In the genomic region with DNA sequence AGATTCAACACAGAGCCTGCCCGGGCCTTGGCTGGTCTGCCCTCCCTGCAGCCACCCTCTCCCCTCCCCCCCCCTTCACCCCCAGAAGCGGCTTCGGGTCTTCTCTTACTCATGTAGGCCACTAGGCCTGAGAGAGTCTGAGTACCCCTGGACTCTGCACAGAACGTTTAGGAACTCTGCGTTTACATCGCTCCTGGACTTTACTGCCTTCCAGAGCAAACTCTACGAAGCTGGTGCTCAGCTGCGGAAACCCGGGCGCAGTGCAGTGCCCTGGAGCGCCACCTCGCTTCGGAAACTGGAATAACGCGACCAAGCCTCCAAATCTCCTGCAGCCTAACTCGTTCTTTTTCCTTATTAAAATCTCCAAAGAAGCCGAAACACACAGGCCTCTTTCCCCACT, we compare ENCODE assay signal across 9 mouse cellular contexts. TPM values are rescaled to one million over a fixed set of nuclear protein-coding genes. Genes with fewer than 3 reads are reported as not detected.
DNase-seq lines count a peak whose midpoint lies in the region; ATAC-seq and TF ChIP-seq lines count a peak whose summit lies in the region.
"Had no signal": no experiment of that assay in that cellular context is flagged by ENCODE, and none has a peak within 500 bp of the region (broad histone marks: within the 10 kb centered on the region; RNA-seq: fewer than 3 reads in every experiment).

No protein-coding gene starts in this region.

- peak overlapping the region; percentile 66 for H3K4me2 ChIP-seq in heart, embryonic 13.5 days
- peak overlapping the region; percentile 55 for H3K4me2 ChIP-seq in kidney, embryonic 16.5 days (replicated peaks; ENCODE audit: low read depth, low read length)
- peak overlapping the region; percentile 36 for H3K4me2 ChIP-seq in limb, embryonic 15.5 days
- H3K4me2 ChIP-seq in midbrain, embryonic 16.5 days (ENCODE audit: low read length), result peak overlapping the region; percentile 41

- H3K9me3 ChIP-seq in heart, embryonic 13.5 days, result no peaks in the 10 kb centered on the region
- H3K9me3 ChIP-seq in kidney, embryonic 16.5 days (ENCODE audit: low read length), result no peaks in the 10 kb centered on the region
- H3K9me3 ChIP-seq in limb, embryonic 15.5 days, result no peaks in the 10 kb centered on the region
- H3K9me3 ChIP-seq in midbrain, embryonic 16.5 days (replicated peaks; ENCODE audit: control insufficient read depth, low read length, poor library complexity, severe bottlenecking), result no peaks in the 10 kb centered on the region

- H3K27me3 ChIP-seq in heart, embryonic 13.5 days (replicated peaks), result peaks cover 99% of the 10 kb centered on the region
- peaks cover 5% of the 10 kb centered on the region; the same call in 1 of the 2 replicates for H3K27me3 ChIP-seq in kidney, embryonic 16.5 days (ENCODE audit: insufficient read depth, low read length)
- H3K27me3 ChIP-seq in limb, embryonic 15.5 days, result peaks cover 90% of the 10 kb centered on the region
- peaks cover 54% of the 10 kb centered on the region for H3K27me3 ChIP-seq in midbrain, embryonic 16.5 days (ENCODE audit: control insufficient read depth, insufficient read depth, low read depth, low read length)

- TF ChIP-seq POLR2A in embryonic fibroblast, embryonic 13.5 days (IDR thresholded peaks at IDR 0.05; ENCODE audit: low read depth, low read length), result no peak

- under 1% methylated on average over 17 of the region's 17 CpGs for WGBS in heart, embryonic 13.5 days
- under 1% methylated on average over 17 of the region's 17 CpGs for WGBS in kidney, embryonic 16.5 days
- WGBS in limb, embryonic 15.5 days, result under 1% methylated on average over 17 of the region's 17 CpGs
- under 1% methylated on average over 16 of the region's 17 CpGs for WGBS in midbrain, embryonic 16.5 days

- no peak overlapping the region for H3K4me3 ChIP-seq in embryonic fibroblast, embryonic 13.5 days (ENCODE audit: insufficient read depth, low read length)
- peak overlapping the region; percentile 41 for H3K4me3 ChIP-seq in heart, embryonic 13.5 days
- H3K4me3 ChIP-seq in kidney, embryonic 16.5 days (ENCODE audit: low read length), result peak overlapping the region; percentile 34
- peak overlapping the region; percentile 23 for H3K4me3 ChIP-seq in limb, embryonic 15.5 days
- H3K4me3 ChIP-seq in midbrain, embryonic 16.5 days (ENCODE audit: low read depth, low read length), result no peak overlapping the region

- peak overlapping the region; percentile 55 for H3K9ac ChIP-seq in heart, embryonic 13.5 days
- H3K9ac ChIP-seq in kidney, embryonic 16.5 days (replicated peaks; ENCODE audit: low read length), result peak overlapping the region; percentile 67
- no peak overlapping the region for H3K9ac ChIP-seq in limb, embryonic 15.5 days
- H3K9ac ChIP-seq in midbrain, embryonic 16.5 days (ENCODE audit: low read depth, low read length), result no peak overlapping the region

- no peak overlapping the region for H3K27ac ChIP-seq in embryonic fibroblast, embryonic 13.5 days (ENCODE audit: insufficient read depth, low read length)
- H3K27ac ChIP-seq in heart, embryonic 13.5 days (replicated peaks), result no peak overlapping the region
- peak overlapping the region; percentile 52; the same call in 1 of the 2 replicates for H3K27ac ChIP-seq in kidney, embryonic 16.5 days (ENCODE audit: low read length)
- H3K27ac ChIP-seq in limb, embryonic 15.5 days, result no peak overlapping the region
- peak overlapping the region; percentile 67 for H3K27ac ChIP-seq in midbrain, embryonic 16.5 days (ENCODE audit: low read length)
- H3K27ac ChIP-seq: macrophage had no signal

- no peak for ATAC-seq in heart, embryonic 13.5 days (ENCODE audit: extremely low read depth, insufficient number of reproducible peaks, low FRiP score, low TSS enrichment)
- ATAC-seq in kidney, embryonic 16.5 days (ENCODE audit: low FRiP score, low TSS enrichment), result no peak
- ATAC-seq in limb, embryonic 15.5 days (ENCODE audit: insufficient number of reproducible peaks, low FRiP score, low TSS enrichment, low read depth), result 0 out of 2 replicates have a peak, but pooled peaks have one; percentile 50
- peak; percentile 55; the same call in 1 of the 2 replicates for ATAC-seq in midbrain, embryonic 16.5 days

- TF ChIP-seq CTCF in embryonic fibroblast, embryonic 13.5 days (IDR thresholded peaks at IDR 0.05; ENCODE audit: borderline replicate concordance, insufficient read depth, low read length), result peak; percentile 89

- DNase-seq in heart, adult 11 months, result peak; percentile 95
- no peak for DNase-seq in heart, postnatal 25 days (ENCODE audit: low spot score)
- peak; percentile 88 for DNase-seq in urinary bladder, postnatal 25 days (ENCODE audit: low spot score)

- intact Hi-C loops in heart, postnatal 25 days (cut with DNase I), result loop anchor here (1.0 to 10.0 kb wide), 3 partner anchors 218 to 844 kb away; no protein-coding TSS in a partner anchor

- 0 out of 2 replicates have a peak, but pooled peaks cover 2% of the 10 kb centered on the region for H3K4me1 ChIP-seq in embryonic fibroblast, embryonic 13.5 days (ENCODE audit: control insufficient read depth, insufficient read depth, low read length)
- H3K4me1 ChIP-seq in heart, embryonic 13.5 days, result peaks cover 36% of the 10 kb centered on the region
- H3K4me1 ChIP-seq in kidney, embryonic 16.5 days (ENCODE audit: insufficient read depth, low read length), result peaks cover 44% of the 10 kb centered on the region
- H3K4me1 ChIP-seq in limb, embryonic 15.5 days, result peaks cover 34% of the 10 kb centered on the region
- H3K4me1 ChIP-seq in midbrain, embryonic 16.5 days (ENCODE audit: control insufficient read depth, insufficient read depth, low read length), result peaks cover 6% of the 10 kb centered on the region

- no peaks in the 10 kb centered on the region for H3K36me3 ChIP-seq in heart, embryonic 13.5 days
- H3K36me3 ChIP-seq in kidney, embryonic 16.5 days (ENCODE audit: insufficient read depth, low read length), result peaks cover 3% of the 10 kb centered on the region; the same call in 1 of the 2 replicates
- H3K36me3 ChIP-seq in limb, embryonic 15.5 days, result no peaks in the 10 kb centered on the region
- no peaks in the 10 kb centered on the region for H3K36me3 ChIP-seq in midbrain, embryonic 16.5 days (ENCODE audit: control insufficient read depth, insufficient read depth, low read length)

RNA-seq across cellular contexts. Expression of gene Nr2f2, which starts 31.7 kb away (rescaled TPM):
- 10 to 100 TPM; 19.9 to 25.0 TPM for total RNA-seq in heart, postnatal 25 days (2021)
- 47.0 and 54.4 TPM in 2 replicates for polyA plus RNA-seq in embryonic fibroblast, embryonic 13.5 days (2011; ENCODE audit: insufficient read length, low read depth, missing spikeins)
- 24.5 and 27.3 TPM in 2 replicates for polyA plus RNA-seq in heart, embryonic 13.5 days (2015; fragmentation: Nextera tagmentation; extraction: Ambion mirVana)
- polyA plus RNA-seq in kidney, embryonic 16.5 days (2015; fragmentation: Nextera tagmentation; extraction: Ambion mirVana), result 165 and 186 TPM in 2 replicates
- 28.0 and 34.7 TPM in 2 replicates for polyA plus RNA-seq in limb, embryonic 15.5 days (2015; fragmentation: Nextera tagmentation; extraction: Ambion mirVana)
- 78.0 and 102 TPM in 2 replicates for polyA plus RNA-seq in midbrain, embryonic 16.5 days (2015; fragmentation: Nextera tagmentation; extraction: Ambion mirVana)
- polyA plus RNA-seq: macrophage had no signal

Comparison
In these comparisons a context has a peak if more than half of its experiments do, and no peak if none do; other contexts are left out.
1. H3K27ac ChIP-seq: peak in kidney, embryonic 16.5 days (single experiment) and midbrain, embryonic 16.5 days (single experiment); none in embryonic fibroblast, embryonic 13.5 days (single experiment), heart, embryonic 13.5 days (single experiment) and limb, embryonic 15.5 days (single experiment).
2. H3K4me3 ChIP-seq: peak in heart, embryonic 13.5 days (single experiment), kidney, embryonic 16.5 days (single experiment) and limb, embryonic 15.5 days (single experiment); none in embryonic fibroblast, embryonic 13.5 days (single experiment) and midbrain, embryonic 16.5 days (single experiment).
3. ATAC-seq: peak in limb, embryonic 15.5 days (single experiment) and midbrain, embryonic 16.5 days (single experiment); none in heart, embryonic 13.5 days (single experiment) and kidney, embryonic 16.5 days (single experiment).
4. H3K9ac ChIP-seq: peak in heart, embryonic 13.5 days (single experiment) and kidney, embryonic 16.5 days (single experiment); none in limb, embryonic 15.5 days (single experiment) and midbrain, embryonic 16.5 days (single experiment).
5. Peak in every context shown above with its lines, with median percentiles within 50 percentile points of each other: H3K4me2 ChIP-seq.